Mouse (Mus musculus) 416B (cell line): Measurements from ENCODE around the gene Hspe1.
"Not testable (repeated sequence)": the region's sequence is repeated elsewhere in the genome, so short reads cannot be mapped to it uniquely, and the experiment has no call there.

ENCODE experiments used
- DNase-seq: peaks from one replicate; pipeline ENCODE4 v3.0.0; 2011; ENCODE audit warnings: low read depth

The Hspe1 gene

DNA sequence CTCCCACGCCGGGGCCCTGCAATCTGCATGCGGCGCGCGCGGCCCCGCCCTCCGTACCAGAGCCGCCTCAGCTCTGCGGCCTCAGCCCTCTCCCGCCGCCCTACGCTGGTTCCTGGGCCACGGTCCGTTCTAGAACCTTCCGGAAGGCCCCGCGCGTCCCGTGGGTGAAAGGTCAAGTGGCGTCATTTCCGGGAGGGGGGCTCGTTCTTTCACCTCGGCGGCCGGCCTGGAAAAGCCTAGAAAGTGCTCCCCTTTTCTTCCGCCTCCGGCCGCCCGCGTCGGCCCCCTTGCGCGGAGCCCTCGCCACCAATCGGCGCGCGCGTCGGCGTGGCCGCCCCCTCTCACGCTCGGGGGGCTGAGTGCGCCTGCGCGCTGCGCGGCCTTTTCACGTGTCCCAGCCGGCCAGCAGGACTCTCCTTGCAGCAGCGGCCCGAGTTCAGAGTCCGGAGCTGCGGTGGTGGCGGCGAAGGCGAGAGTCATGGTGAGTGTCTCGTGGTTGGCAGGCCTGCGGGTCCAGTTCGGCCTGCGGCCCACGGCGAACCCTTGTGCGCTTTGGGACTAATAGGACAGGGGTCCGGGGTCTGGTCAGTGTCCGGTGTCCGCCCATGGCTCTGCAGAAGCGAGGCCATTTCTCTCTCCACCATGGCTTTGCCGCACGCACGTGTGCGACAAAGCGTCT, at the start of gene Hspe1, which contains the start of gene Hspd1:
Gene Hspe1, plus strand, starts transcription at position 201 of the 679 bp plus-strand sequence.
Gene Hspd1, minus strand, starts transcription at position 312 of the 679 bp plus-strand sequence.
- DNase-seq, result peak; percentile 98

GRCm38 (mm10) chr1:55039944-55040343, 48.0 kb upstream of the Hspe1 start:
- DNase-seq, result no peak

DNA sequence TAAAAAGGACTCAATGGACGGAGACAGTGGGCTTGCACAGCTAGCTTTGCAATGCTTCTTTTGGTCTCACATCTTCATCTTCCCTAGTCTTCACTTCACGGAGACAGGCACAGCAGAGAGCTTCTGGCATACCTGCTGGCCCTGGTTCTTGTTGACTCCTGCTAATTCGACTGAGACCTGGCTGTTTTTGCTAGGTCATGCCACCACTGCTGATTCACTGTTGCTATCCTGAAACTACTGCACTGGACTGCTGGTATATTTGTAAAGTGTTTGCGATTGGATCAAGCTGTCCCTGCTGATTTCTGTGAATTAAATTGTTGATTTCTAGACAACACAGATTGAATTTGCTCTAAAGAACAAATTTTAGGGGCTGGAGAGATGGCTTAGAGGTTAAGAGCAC, 46.2 kb upstream of the Hspe1 start:
- no peak for DNase-seq

DNA sequence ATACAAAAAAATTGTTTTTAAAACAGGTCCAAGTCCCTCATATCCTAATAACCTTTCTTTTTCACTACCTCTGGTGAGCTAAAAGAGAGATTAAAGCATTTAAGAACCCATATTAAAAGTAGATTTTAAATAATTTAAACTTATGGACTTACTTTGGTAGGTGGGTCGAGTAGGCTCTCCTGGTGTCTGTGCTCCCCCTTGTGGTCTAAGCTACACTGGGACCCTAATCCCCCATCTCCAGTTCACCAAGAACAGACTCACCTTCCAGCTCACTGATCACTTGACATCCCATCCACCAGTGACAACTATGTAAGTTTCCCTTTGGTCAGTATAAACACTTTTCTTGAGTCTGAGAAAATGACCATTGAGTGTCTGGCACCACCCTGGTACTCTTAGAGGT, 45.7 kb upstream of the Hspe1 start:
- peak; percentile 27 for DNase-seq

GRCm38 (mm10) chr1:55043164-55043563, 44.8 kb upstream of the Hspe1 start:
- peak; percentile 56 for DNase-seq

DNA sequence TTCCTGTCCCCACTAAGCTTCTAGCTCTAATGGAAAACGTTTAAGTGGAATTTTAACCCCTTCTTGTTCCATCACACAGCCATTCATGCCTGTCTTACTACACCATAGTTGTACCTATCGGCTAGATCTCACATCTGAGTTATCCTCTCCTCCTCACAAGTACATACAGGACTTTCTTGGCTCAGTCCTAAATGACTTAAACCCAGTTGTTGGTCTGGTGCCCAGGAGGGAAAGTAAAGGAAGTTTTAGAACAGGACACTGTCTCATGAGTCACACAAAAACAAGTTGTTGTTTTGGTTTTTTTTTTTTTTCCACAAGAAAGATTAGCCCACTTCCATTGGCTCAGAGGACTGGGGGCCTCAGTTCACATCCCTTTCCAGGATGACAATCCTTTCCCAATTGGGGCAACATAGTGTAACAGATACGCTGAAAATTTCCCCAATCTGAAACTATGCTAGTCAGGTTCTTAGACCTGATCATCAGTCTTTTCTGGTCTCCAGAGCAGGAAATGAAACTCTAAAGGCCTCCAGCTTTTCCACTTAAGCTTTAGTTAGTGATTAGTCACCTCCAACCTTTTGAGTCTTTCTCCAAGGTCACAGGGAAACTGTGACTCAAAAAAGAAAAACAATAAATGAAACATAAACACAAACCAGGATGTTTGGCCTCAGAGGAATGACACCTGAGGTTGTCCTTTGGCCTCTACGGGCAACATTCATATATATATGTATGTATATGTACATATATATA, 38.9 kb upstream of the Hspe1 start:
- DNase-seq, result peak; percentile 50

GRCm38 (mm10) chr1:55051671-55052070, 36.3 kb upstream of the Hspe1 start:
- no peak for DNase-seq

DNA sequence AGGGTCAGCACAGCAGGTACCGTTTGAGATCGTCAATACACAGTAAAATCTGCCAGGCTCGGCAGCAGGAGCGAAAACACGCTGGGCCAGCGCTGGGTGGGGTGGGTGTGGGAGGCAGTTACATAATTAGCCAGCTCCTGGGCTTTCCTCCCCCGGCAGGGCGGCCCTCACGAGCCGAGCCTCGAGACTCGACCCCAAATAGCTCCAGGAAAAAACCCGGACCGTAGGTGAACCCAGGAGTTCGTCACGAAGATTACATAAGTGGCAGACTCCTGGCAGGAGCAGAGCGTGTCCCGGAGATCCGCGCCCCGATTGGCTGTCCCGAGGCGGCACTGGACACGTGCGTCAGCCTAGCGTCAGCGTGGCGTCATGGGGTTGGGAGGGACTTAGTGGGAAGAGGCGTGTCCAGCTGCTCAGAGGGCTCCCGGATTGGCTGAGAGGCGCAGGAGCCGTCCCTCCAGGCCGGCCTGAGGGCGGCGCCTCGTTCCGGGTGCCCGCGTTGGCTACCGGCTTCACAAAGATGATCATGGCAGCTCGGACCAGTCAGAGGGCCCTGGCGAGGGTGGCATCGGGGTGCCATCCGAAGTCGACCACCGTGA, 35.5 kb upstream of the Hspe1 start, which contains the start of gene Coq10b:
Gene Coq10b, plus strand, starts transcription at position 416 of the 599 bp plus-strand sequence.
- peak; percentile 97 for DNase-seq

- peak; percentile 65 for DNase-seq
These were observed 34.9 kb upstream of the Hspe1 start for GRCm38 (mm10) chr1:55053005-55053404.

DNA sequence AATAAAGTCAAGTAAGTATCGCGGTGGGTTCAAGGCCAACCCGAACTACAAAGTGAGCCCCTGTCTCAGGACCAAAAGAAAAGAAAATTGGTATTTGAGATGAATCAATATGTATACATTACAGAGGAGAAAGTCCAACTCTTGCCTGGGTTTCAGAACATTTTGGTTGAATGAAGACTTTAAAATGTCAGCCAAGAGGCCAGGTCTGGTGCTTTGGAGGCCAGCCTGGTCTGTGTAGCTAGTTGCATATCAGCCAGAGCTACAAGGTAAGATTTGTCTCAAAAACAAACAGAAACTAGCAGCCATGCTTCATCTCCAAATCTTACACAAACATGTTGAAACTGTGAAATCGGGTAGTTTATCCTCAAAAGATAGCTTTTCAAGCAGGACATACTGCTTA, 34.3 kb upstream of the Hspe1 start:
- DNase-seq, result no peak

GRCm38 (mm10) chr1:55055322-55056115, 32.4 kb upstream of the Hspe1 start:
- DNase-seq, result peak; percentile 29

GRCm38 (mm10) chr1:55058383-55058782, 29.5 kb upstream of the Hspe1 start:
- peak; percentile 80 for DNase-seq

DNA sequence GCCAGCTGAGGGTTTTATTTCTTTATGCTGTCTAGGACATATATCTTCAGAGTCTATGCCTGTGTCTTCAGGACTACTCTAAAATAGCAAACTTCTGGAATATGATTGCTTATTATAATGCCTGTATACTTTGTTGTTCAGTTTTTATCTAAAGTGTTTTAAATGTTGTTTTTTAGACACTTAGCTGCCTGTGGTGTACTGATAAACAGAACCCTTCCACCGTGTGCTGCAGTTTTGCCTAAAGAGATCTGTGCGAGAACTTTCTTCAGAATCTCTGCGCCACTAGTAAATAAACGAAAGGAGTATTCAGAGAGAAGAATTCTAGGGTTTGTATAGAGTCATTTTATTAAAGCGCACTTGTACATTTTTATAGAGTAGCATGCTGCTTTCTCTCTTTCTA, 26.8 kb upstream of the Hspe1 start:
- no peak for DNase-seq

- no peak for DNase-seq
These were observed 26.2 kb upstream of the Hspe1 start for GRCm38 (mm10) chr1:55061772-55062171.

GRCm38 (mm10) chr1:55072328-55072727, 15.6 kb upstream of the Hspe1 start:
- not testable (repeated sequence) for DNase-seq

DNA sequence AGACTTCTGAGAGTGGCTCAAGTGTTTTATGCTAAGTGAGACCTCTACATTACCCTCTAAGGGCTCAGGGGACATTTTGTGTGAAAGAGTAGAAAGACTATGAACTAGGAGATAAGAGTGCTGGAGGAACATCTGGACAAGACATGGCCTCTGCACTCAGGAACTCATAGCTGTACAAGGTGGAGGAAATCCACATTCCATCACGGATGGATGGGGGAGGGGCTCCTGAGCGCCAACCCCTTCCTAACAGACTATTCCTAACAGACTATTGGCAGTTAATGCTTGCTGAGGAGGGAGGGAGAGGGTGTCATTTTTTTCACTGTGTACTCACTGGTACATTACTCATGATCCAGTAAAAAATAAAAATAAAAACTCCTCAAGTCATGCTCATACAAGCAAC, 13.2 kb upstream of the Hspe1 start:
- DNase-seq, result no peak

GRCm38 (mm10) chr1:55075652-55076394, 12.1 kb upstream of the Hspe1 start:
- DNase-seq, result no peak

DNA sequence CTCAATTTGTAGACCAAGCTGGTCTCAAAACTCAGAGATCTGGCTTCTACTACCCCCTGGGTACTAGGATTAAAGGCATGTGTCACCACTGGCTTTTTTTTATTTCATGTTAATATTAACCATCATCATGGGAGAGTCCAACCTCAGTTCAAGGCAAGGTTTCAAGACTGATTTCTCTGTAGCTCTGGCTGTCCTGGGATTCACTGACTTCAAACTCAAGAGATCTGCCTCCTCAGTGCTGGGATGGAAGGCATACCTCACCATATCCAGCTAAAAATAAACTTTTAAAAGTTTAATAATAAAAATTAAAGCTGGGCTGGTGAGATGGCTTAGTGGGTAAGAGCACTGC, 11.6 kb upstream of the Hspe1 start:
- DNase-seq, result no peak

GRCm38 (mm10) chr1:55076849-55077516, 10.9 kb upstream of the Hspe1 start:
- peak; percentile 26 for DNase-seq

DNA sequence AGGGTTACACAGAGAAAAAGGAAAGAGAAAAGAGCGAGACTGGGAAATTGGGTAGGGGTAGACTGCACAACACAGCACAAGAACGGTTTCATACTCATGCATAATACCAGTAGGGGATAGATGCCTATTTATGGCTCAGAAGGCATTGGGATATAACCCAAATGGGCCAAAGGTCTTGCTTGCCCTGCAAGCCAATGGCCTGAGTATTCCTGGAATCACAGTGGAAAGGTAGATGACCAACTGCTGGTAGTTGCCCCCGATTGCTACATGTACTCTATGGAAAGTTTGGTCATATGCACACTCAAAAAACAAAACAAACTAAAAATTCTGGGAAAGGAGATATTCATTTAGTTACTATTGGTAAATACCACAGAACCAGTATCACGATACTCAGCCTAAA, 8.3 kb upstream of the Hspe1 start:
- no peak for DNase-seq

- DNase-seq, result peak; percentile 66
These were observed 5.8 kb upstream of the Hspe1 start for GRCm38 (mm10) chr1:55082106-55082505.
